Mouse (Mus musculus) brain, embryonic 14.5 days (tissue): ENCODE measurements at regions not wholly inside any gene's neighbourhood (a gene's known extent, or its start where the extent isn't known, plus 50 kb on each side); places are given as distances from the start of the nearest gene placed in this dataset.

Experiments used
- CTCF ChIP-seq: fragments of 200-500 bp; IDR thresholded peaks from 2 replicates; pipeline ENCODE4 v1.5.1; 2012; ENCODE audit warnings: inconsistent platforms, mild to moderate bottlenecking, moderate library complexity, borderline replicate concordance; ENCODE audit not compliant: insufficient read depth, insufficient read length; ENCODE audit errors: extremely low read depth
- POLR2A ChIP-seq: fragments of 200-500 bp; IDR thresholded peaks from 2 replicates; pipeline ENCODE4 v1.6.1; 2012; ENCODE audit warnings: mild to moderate bottlenecking, inconsistent platforms, borderline replicate concordance; ENCODE audit not compliant: poor library complexity, insufficient read depth, insufficient read length, severe bottlenecking; ENCODE audit errors: extremely low read depth

- TF ChIP-seq POLR2A, result no peak
- TF ChIP-seq CTCF, result no peak
These were observed 162.5 kb downstream of the Trim29 start for GRCm38 (mm10) chr9:43473164-43473563.
